Mouse (Mus musculus) MEL (cell line): ENCODE data around the gene Slc25a47. TPM values are rescaled to one million over a fixed set of nuclear protein-coding genes. Genes with fewer than 3 reads are reported as not detected.

Source experiments
- DNase-seq: peaks from one replicate; pipeline ENCODE4 v3.0.0; 2011; ENCODE audit warnings: low read depth, low spot score
- H3K27ac ChIP-seq: 2 replicates; pipeline ENCODE4 v1.5.1; 2012; ENCODE audit warnings: low read depth, mild to moderate bottlenecking, control low read depth, low read length, moderate library complexity; ENCODE audit not compliant: control insufficient read depth
- H3K27me3 ChIP-seq, 2 experiments: fragments of 150-350 bp in 1 of 2; sonication (generic) in 1 of 2; 2 replicates each; pipeline ENCODE4 v1.6.1; 2012; ENCODE audit warnings: low read length in 2 of 2, mild to moderate bottlenecking in 2 of 2, improper control_type of control experiment in 1 of 2, moderate library complexity in 1 of 2; ENCODE audit not compliant: insufficient read depth in 2 of 2, control insufficient read depth in 1 of 2
- H3K36me3 ChIP-seq, 2 experiments: 2 replicates each; pipeline ENCODE4 v1.6.1; 2012 to 2014; ENCODE audit warnings: low read length in 2 of 2, improper control_type of control experiment in 1 of 2, inconsistent platforms in 1 of 2, mild to moderate bottlenecking in 1 of 2; ENCODE audit not compliant: insufficient read depth in 2 of 2, control insufficient read depth in 1 of 2
- H3K4me1 ChIP-seq, 2 experiments: fragments of 150-350 bp in 1 of 2; sonication (generic) in 1 of 2; 2 replicates each; pipeline ENCODE4 v1.6.1; 2012; ENCODE audit warnings: low read length in 2 of 2, improper control_type of control experiment in 1 of 2, mild to moderate bottlenecking in 1 of 2; ENCODE audit not compliant: insufficient read depth in 2 of 2, control insufficient read depth in 1 of 2
- H3K4me3 ChIP-seq, 2 experiments: fragments of 150-350 bp in 1 of 2; sonication (generic) in 1 of 2; 2 replicates each; pipeline ENCODE4 v1.5.1; 2012; ENCODE audit warnings: low read depth in 2 of 2, low read length in 2 of 2, mild to moderate bottlenecking in 2 of 2, moderate library complexity in 2 of 2, control low read depth in 1 of 2, improper control_type of control experiment in 1 of 2; ENCODE audit not compliant: control insufficient read depth in 1 of 2, insufficient read depth in 1 of 2
- H3K79me2 ChIP-seq: 2 replicates; pipeline ENCODE4 v1.6.1; 2012; ENCODE audit warnings: mild to moderate bottlenecking, low read length, moderate library complexity; ENCODE audit not compliant: control insufficient read depth, poor library complexity, insufficient read depth
- H3K9ac ChIP-seq: 2 replicates; pipeline ENCODE4 v1.6.1; 2012; ENCODE audit warnings: low read depth, mild to moderate bottlenecking, control low read depth, low read length, moderate library complexity; ENCODE audit not compliant: control insufficient read depth, poor library complexity, severe bottlenecking
- H3K9me3 ChIP-seq: fragments of 150-350 bp; sonication (generic); replicated peaks from 2 replicates; pipeline ENCODE4 v1.6.1; 2012; ENCODE audit warnings: mild to moderate bottlenecking, low read length, improper control_type of control experiment, moderate library complexity; ENCODE audit not compliant: insufficient read depth
- CHD1 ChIP-seq: IDR thresholded peaks from 2 replicates; pipeline ENCODE4 v1.6.1; 2012; ENCODE audit warnings: low read depth, mild to moderate bottlenecking, inconsistent platforms, low read length, improper control_type of control experiment
- CHD2 ChIP-seq: IDR thresholded peaks from 2 replicates; pipeline ENCODE4 v1.6.1; 2011; ENCODE audit warnings: low read length, improper control_type of control experiment
- ELF1 ChIP-seq: IDR thresholded peaks from 2 replicates; pipeline ENCODE4 v1.6.1; 2014; ENCODE audit warnings: low read depth, mild to moderate bottlenecking, inconsistent platforms, low read length, improper control_type of control experiment, moderate library complexity
- EP300 ChIP-seq, 2 experiments: IDR thresholded peaks; 2 replicates each; pipeline ENCODE4 v1.6.1; 2011; ENCODE audit warnings: improper control_type of control experiment in 2 of 2, low read length in 2 of 2, low read depth in 1 of 2, mild to moderate bottlenecking in 1 of 2
- ETS1 ChIP-seq: IDR thresholded peaks from 2 replicates; pipeline ENCODE4 v1.6.1; 2012; ENCODE audit warnings: low read depth, mild to moderate bottlenecking, inconsistent platforms, low read length, improper control_type of control experiment, moderate library complexity
- HCFC1 ChIP-seq: IDR thresholded peaks from 2 replicates; pipeline ENCODE4 v1.6.1; 2012; ENCODE audit warnings: low read depth, mild to moderate bottlenecking, inconsistent platforms, low read length, improper control_type of control experiment, moderate library complexity
- JUND ChIP-seq: IDR thresholded peaks from 2 replicates; pipeline ENCODE4 v1.6.1; 2011; ENCODE audit warnings: low read depth, mild to moderate bottlenecking, improper control_type of control experiment, low read length
- KAT2A ChIP-seq: conservative IDR thresholded peaks from 2 replicates; pipeline ENCODE4 v1.6.1; 2012; ENCODE audit warnings: low read depth, low read length, improper control_type of control experiment, inconsistent platforms
- MXI1 ChIP-seq: IDR thresholded peaks from 2 replicates; pipeline ENCODE4 v1.6.1; 2011; ENCODE audit warnings: mild to moderate bottlenecking, low read depth, low read length, improper control_type of control experiment
- MYC ChIP-seq: IDR thresholded peaks from 2 replicates; pipeline ENCODE4 v1.6.1; 2011; ENCODE audit warnings: low read depth, mild to moderate bottlenecking, low read length, improper control_type of control experiment, moderate library complexity
- NELFE ChIP-seq: IDR thresholded peaks from 2 replicates; pipeline ENCODE4 v1.6.1; 2011; ENCODE audit warnings: low read depth, low read length, improper control_type of control experiment
- NRF1 ChIP-seq: IDR thresholded peaks from 2 replicates; pipeline ENCODE4 v1.6.1; 2014; ENCODE audit warnings: low read depth, mild to moderate bottlenecking, inconsistent platforms, low read length, improper control_type of control experiment, moderate library complexity; ENCODE audit not compliant: poor library complexity, insufficient read depth, severe bottlenecking
- POLR2A ChIP-seq, 2 experiments: IDR thresholded peaks; 2 replicates each; pipeline ENCODE4 v1.6.1; 2011 to 2012; ENCODE audit warnings: low read length in 2 of 2, mild to moderate bottlenecking in 2 of 2, control low read depth in 1 of 2, improper control_type of control experiment in 1 of 2, low read depth in 1 of 2, moderate library complexity in 1 of 2; ENCODE audit not compliant: control insufficient read depth in 1 of 2, insufficient read depth in 1 of 2, poor library complexity in 1 of 2
- POLR2AphosphoS2 ChIP-seq: IDR thresholded peaks from 2 replicates; pipeline ENCODE4 v1.6.1; 2011; ENCODE audit warnings: low read length, improper control_type of control experiment
- POLR2AphosphoS5 ChIP-seq: IDR thresholded peaks from 2 replicates; pipeline ENCODE4 v1.6.1; 2012; ENCODE audit warnings: low read depth, borderline replicate concordance, mild to moderate bottlenecking, inconsistent platforms, low read length, moderate library complexity, mixed read lengths
- RAD21 ChIP-seq: IDR thresholded peaks from 2 replicates; pipeline ENCODE4 v1.6.1; 2011; ENCODE audit warnings: mild to moderate bottlenecking, low read depth, low read length, improper control_type of control experiment
- SIN3A ChIP-seq: IDR thresholded peaks from 2 replicates; pipeline ENCODE4 v1.6.1; 2012; ENCODE audit warnings: low read length, improper control_type of control experiment, inconsistent platforms
- TCF12 ChIP-seq: IDR thresholded peaks from 2 replicates; pipeline ENCODE4 v1.6.1; 2014; ENCODE audit warnings: low read depth, mild to moderate bottlenecking, inconsistent platforms, low read length, improper control_type of control experiment, moderate library complexity
- USF1 ChIP-seq: IDR thresholded peaks from 2 replicates; pipeline ENCODE4 v1.6.1; 2014; ENCODE audit warnings: low read depth, mild to moderate bottlenecking, inconsistent platforms, low read length, improper control_type of control experiment, moderate library complexity
- USF2 ChIP-seq, 2 experiments: IDR thresholded peaks; 2 replicates each; pipeline ENCODE4 v1.6.1; 2011 to 2012; ENCODE audit warnings: improper control_type of control experiment in 2 of 2, low read length in 2 of 2, borderline replicate concordance in 1 of 2, inconsistent platforms in 1 of 2, low read depth in 1 of 2, mild to moderate bottlenecking in 1 of 2; ENCODE audit not compliant: insufficient read depth in 1 of 2
- ZMIZ1 ChIP-seq: IDR thresholded peaks from 2 replicates; pipeline ENCODE4 v1.6.1; 2012; ENCODE audit warnings: low read depth, mild to moderate bottlenecking, inconsistent platforms, low read length, improper control_type of control experiment, moderate library complexity
- ZNF384 ChIP-seq: IDR thresholded peaks from 2 replicates; pipeline ENCODE4 v1.6.1; 2012; ENCODE audit warnings: low read depth, mild to moderate bottlenecking, inconsistent platforms, low read length, improper control_type of control experiment
- polyA plus RNA-seq, 2 experiments: library from polyadenylated mRNA; stranded (reverse) in 1 of 2; unstranded in 1 of 2; fragments of >175 nt in 1 of 2; fragments of >200 nt in 1 of 2; gene quantifications; 2 replicates each; pipeline versions ENCODE4 v1.2.1 to v1.2.4; 2012; ENCODE audit warnings: low replicate concordance in 2 of 2, low read depth in 1 of 2; ENCODE audit not compliant: insufficient read length in 2 of 2, insufficient read depth in 1 of 2, missing spikeins in 1 of 2
- total RNA-seq: library from RNA; depleted of rRNA; stranded (reverse); fragments of 300-350 nt; gene quantifications from 2 replicates; pipeline ENCODE4 v1.2.3, GENCODE M21; 2012

Slc25a47 gene
- total and polyA plus RNA-seq, 3 experiments: 15.6 to 17.9 TPM; not detected in 1

GRCm38 (mm10) chr12:108830358-108830757 lies 5.5 kb upstream of the Slc25a47 start:
- no peak overlapping the region for H3K9ac ChIP-seq
- H3K9me3 ChIP-seq: no peaks in the 10 kb centered on the region
- no peak for TF ChIP-seq ELF1
- no peak for TF ChIP-seq ETS1
- TF ChIP-seq, all 39 proteins: peak for 0
- no peaks in the 10 kb centered on the region for H3K36me3 ChIP-seq
- H3K27me3 ChIP-seq: no peaks in the 10 kb centered on the region
- H3K4me1 ChIP-seq: 0 out of 4 replicates have a peak, but pooled peaks cover 0 to 3% of the 10 kb centered on the region in 2 experiments
- no peaks in the 10 kb centered on the region for H3K79me2 ChIP-seq
- H3K27ac ChIP-seq: no peak overlapping the region
- no peak for DNase-seq
- no peak overlapping the region for H3K4me3 ChIP-seq

GRCm38 (mm10) chr12:108831966-108832643 lies 3.7 kb upstream of the Slc25a47 start:
- TF ChIP-seq CHD1 (no peak), JUND (no peak), POLR2AphosphoS2 (no peak), KAT2A (no peak), CHD2 (no peak), SIN3A (no peak), ZMIZ1 (no peak), HCFC1 (no peak), POLR2A (IDR thresholded peaks at IDR 0.05; ENCODE audit: control insufficient read depth in 1 of 2, insufficient read depth in 1 of 2, low read depth in 1 of 2, low read length in 2 of 2, poor library complexity in 1 of 2) (no peak), POLR2AphosphoS5 (no peak), NRF1 (no peak), TCF12 (no peak), NELFE (no peak), ZNF384 (no peak), MYC (no peak), USF1 (no peak), RAD21 (no peak), USF2 (IDR thresholded peaks at IDR 0.05; ENCODE audit: borderline replicate concordance in 1 of 2, insufficient read depth in 1 of 2, low read depth in 1 of 2, low read length in 2 of 2) (no peak), MXI1 (no peak), EP300 (IDR thresholded peaks at IDR 0.05; ENCODE audit: low read depth in 1 of 2, low read length in 2 of 2) (no peak)
- Histone ChIP-seq H3K9me3 (no peaks in the 10 kb centered on the region), H3K9ac (no peak overlapping the region), H3K4me3 (no peak overlapping the region), H3K27ac (no peak overlapping the region), H3K36me3 (no peaks in the 10 kb centered on the region; a peak in 1 of 4 replicates), H3K79me2 (peaks cover 10% of the 10 kb centered on the region), H3K27me3 (no peaks in the 10 kb centered on the region), H3K4me1 (peaks cover under 1 to 7% of the 10 kb centered on the region in 2 experiments; a peak in 2 of 4 replicates)
- no peak for DNase-seq
